Mouse (Mus musculus) megakaryocyte, embryonic 14.5 days (primary cell): ENCODE results near the gene Ceacam16.

Source experiments
- FLI1 ChIP-seq: IDR thresholded peaks from 2 replicates; pipeline ENCODE4 v1.6.1; 2012; ENCODE audit warnings: low read length, inconsistent platforms, mixed read lengths
- GATA1 ChIP-seq: IDR thresholded peaks from 3 replicates; pipeline ENCODE4 v1.6.1; 2012; ENCODE audit warnings: mixed read lengths, low read length, inconsistent platforms, borderline replicate concordance

DNA sequence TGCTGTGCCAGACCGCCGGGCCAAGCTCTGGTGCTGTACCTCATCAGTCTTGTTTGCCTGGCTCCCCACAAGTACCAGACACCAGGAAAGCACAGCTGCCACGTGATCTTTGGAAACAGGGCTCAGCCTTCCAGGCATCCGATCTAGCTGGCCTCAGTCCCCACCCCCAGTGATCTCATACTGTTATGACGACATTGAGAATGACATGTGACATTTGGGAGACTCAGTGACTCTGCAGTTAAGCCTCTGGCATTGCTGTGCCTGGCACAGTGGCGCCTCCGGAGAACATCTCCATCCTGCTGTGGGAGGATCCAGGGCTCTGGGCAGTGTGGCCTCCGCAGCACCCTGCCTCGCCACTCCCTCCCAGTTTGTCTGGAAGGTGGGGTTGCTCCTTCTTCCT lies 29.3 kb downstream of the Ceacam16 start:
- TF ChIP-seq GATA1 (no peak), FLI1 (no peak)
